Mouse (Mus musculus): ENCODE measurements around the gene Gm20518. TPM values are rescaled to one million over a fixed set of nuclear protein-coding genes. Genes with fewer than 3 reads are reported as not detected.
A peak's percentile ranks its signal among the peaks of the same experiment; 100 is the strongest.

The Gm20518 gene
- total RNA-seq, 2 experiments from 2014 or later = 1.9 to 2.9 TPM

GRCm38 (mm10) chr16:17914307-17915249 lies 23.1 kb upstream of the Gm20518 start, which contains the start of gene Gsc2:
Gene Gsc2 (minus strand): TSS chr16:17915059.
- intact Hi-C loops (cut with DNase I) = loop anchor here (5.0 kb wide), 2 partner anchors 73 to 133 kb away; no protein-coding TSS in a partner anchor
- no peak for DNase-seq (ENCODE audit: low spot score in 2 of 2)

GRCm38 (mm10) chr16:17911052-17911595 lies 19.7 kb upstream of the Gm20518 start, which contains the start of gene Ess2:
Gene Ess2 (minus strand): TSS chr16:17911348.
- peak; percentile 95 to 98 for DNase-seq (ENCODE audit: low spot score in 2 of 2)
- intact Hi-C loops (cut with DNase I) = loop anchor here (5.0 kb wide), 2 partner anchors 76 to 136 kb away; no protein-coding TSS in a partner anchor

- intact Hi-C loops (cut with DNase I) = no loop called here
- DNase-seq (ENCODE audit: low spot score in 2 of 2) = no peak
Observed at GRCm38 (mm10) chr16:17898462-17898861, 7.0 kb upstream of the Gm20518 start, which contains the start of the genes Dgcr2 and Tssk2. Gene Dgcr2 (minus strand): TSS chr16:17898562. Gene Tssk2 (plus strand): TSS chr16:17898637.

- no peak for DNase-seq (ENCODE audit: low spot score in 2 of 2)
- intact Hi-C loops (cut with DNase I) = no loop called here
Observed at GRCm38 (mm10) chr16:17896091-17896490, 4.6 kb upstream of the Gm20518 start.

GRCm38 (mm10) chr16:17893923-17894322 lies 2.5 kb upstream of the Gm20518 start, which contains the start of gene Tssk1:
Gene Tssk1 (plus strand): TSS chr16:17894223.
- DNase-seq (ENCODE audit: low spot score in 2 of 2) = no peak
- intact Hi-C loops (cut with DNase I) = no loop called here

- DNase-seq (ENCODE audit: low spot score in 2 of 2) = no peak
- intact Hi-C loops (cut with DNase I) = no loop called here
Observed at GRCm38 (mm10) chr16:17892606-17893005, 1.1 kb upstream of the Gm20518 start.

GRCm38 (mm10) chr16:17890917-17891566 lies 429 bp downstream of the Gm20518 start:
- DNase-seq (ENCODE audit: low spot score in 2 of 2) = peak; percentile 35 to 58
- intact Hi-C loops (cut with DNase I) = no loop called here

GRCm38 (mm10) chr16:17890342-17890727 lies 1.1 kb downstream of the Gm20518 start:
- DNase-seq (ENCODE audit: low spot score in 2 of 2) = no peak
- intact Hi-C loops (cut with DNase I) = no loop called here

GRCm38 (mm10) chr16:17889689-17890341 lies 1.7 kb downstream of the Gm20518 start:
- intact Hi-C loops (cut with DNase I) = no loop called here
- DNase-seq (ENCODE audit: low spot score in 2 of 2) = no peak

GRCm38 (mm10) chr16:17884116-17884515 lies 7.4 kb downstream of the Gm20518 start:
- no peak for DNase-seq (ENCODE audit: low spot score in 2 of 2)
- intact Hi-C loops (cut with DNase I) = no loop called here

GRCm38 (mm10) chr16:17882196-17882595 lies 9.3 kb downstream of the Gm20518 start:
- DNase-seq (ENCODE audit: low spot score in 2 of 2) = no peak

GRCm38 (mm10) chr16:17879571-17879970 lies 11.9 kb downstream of the Gm20518 start:
- intact Hi-C loops (cut with DNase I) = no loop called here
- peak in 1 of 2 experiments; percentile 67 for DNase-seq (ENCODE audit: low spot score in 2 of 2)

More at GRCm38 (mm10) chr16:17882196-17882595, 9.3 kb downstream of the Gm20518 start:
- intact Hi-C loops (cut with DNase I) = no loop called here

GRCm38 (mm10) chr16:17876096-17876495 lies 15.4 kb downstream of the Gm20518 start:
- no peak for DNase-seq (ENCODE audit: low spot score in 2 of 2)
- intact Hi-C loops (cut with DNase I) = no loop called here

- DNase-seq (ENCODE audit: low spot score in 2 of 2) = no peak
- intact Hi-C loops (cut with DNase I) = no loop called here
Observed at GRCm38 (mm10) chr16:17875174-17875573, 16.3 kb downstream of the Gm20518 start.

- DNase-seq (ENCODE audit: low spot score in 2 of 2) = no peak
- intact Hi-C loops (cut with DNase I) = no loop called here
Observed at GRCm38 (mm10) chr16:17872995-17873394, 18.5 kb downstream of the Gm20518 start.

- DNase-seq (ENCODE audit: low spot score in 2 of 2) = no peak
- intact Hi-C loops (cut with DNase I) = no loop called here
Observed at GRCm38 (mm10) chr16:17871248-17871647, 20.2 kb downstream of the Gm20518 start.

GRCm38 (mm10) chr16:17865770-17866169 lies 25.7 kb downstream of the Gm20518 start:
- intact Hi-C loops (cut with DNase I) = no loop called here
- DNase-seq (ENCODE audit: low spot score in 2 of 2) = no peak

GRCm38 (mm10) chr16:17865293-17865692 lies 26.2 kb downstream of the Gm20518 start:
- intact Hi-C loops (cut with DNase I) = no loop called here
- no peak for DNase-seq (ENCODE audit: low spot score in 2 of 2)

- no peak for DNase-seq (ENCODE audit: low spot score in 2 of 2)
- intact Hi-C loops (cut with DNase I) = no loop called here
Observed at GRCm38 (mm10) chr16:17858592-17858991, 32.9 kb downstream of the Gm20518 start.

Data from left cerebral cortex, postnatal 25 days (tissue).